Mouse (Mus musculus): ENCODE results near the gene Cd300lg.

DNA sequence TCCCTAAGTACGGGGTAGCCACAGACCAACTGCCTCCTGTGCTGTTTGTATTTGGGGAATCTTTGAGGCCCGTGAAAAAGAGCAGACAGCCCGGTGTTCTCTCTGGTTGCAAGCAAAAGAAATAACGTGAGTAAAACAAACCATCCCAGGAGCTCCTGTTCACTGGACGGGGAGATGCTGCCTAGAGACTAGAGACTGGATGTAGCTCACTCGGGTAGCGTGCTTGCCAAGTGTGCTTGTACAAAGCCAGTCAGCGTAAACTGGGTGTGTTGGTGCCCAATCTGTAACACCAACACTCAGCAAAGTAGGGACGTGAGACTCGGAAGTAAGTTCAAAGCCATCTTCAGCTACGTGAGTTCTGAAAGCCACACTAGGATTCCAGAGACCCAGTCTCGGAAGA, 11.4 kb downstream of the Cd300lg start:
- no peak for TF ChIP-seq POLR2A (IDR thresholded peaks at IDR 0.05; ENCODE audit: control insufficient read depth, low read depth, low read length)
- TF ChIP-seq CTCF (IDR thresholded peaks at IDR 0.05; ENCODE audit: control insufficient read depth, insufficient read depth, insufficient replicate concordance, low read depth, low read length) = no peak

Data from testis, adult 2 months (tissue).